Mouse (Mus musculus) liver, embryonic 12.5 days (tissue): Measurements from ENCODE around the gene Parp14. TPM values are rescaled to one million over a fixed set of nuclear protein-coding genes. Genes with fewer than 3 reads are reported as not detected.

Experiments used
- polyA plus RNA-seq: library from polyadenylated mRNA; unstranded; fragments of >200 nt; fragmentation: Nextera tagmentation; extraction: Ambion mirVana; gene quantifications from 2 replicates; pipeline ENCODE4 v1.2.1, GENCODE M21; 2016

The Parp14 gene
- polyA plus RNA-seq, 1 experiment from 2014 or later: 1.2 TPM

Other genes with a start within 250 kb of the Parp14 start
- gene Dirc2, start 102.2 kb downstream of the Parp14 start, polyA plus RNA-seq: 7.1 and 7.8 TPM in 2 replicates
- gene Hspbap1, start 101.2 kb downstream of the Parp14 start, polyA plus RNA-seq: 22.4 and 23.0 TPM in 2 replicates
- 5.7 and 5.8 TPM in 2 replicates for gene Parp9, start 66.9 kb upstream of the Parp14 start, polyA plus RNA-seq
- 3.4 and 3.5 TPM in 2 replicates for gene Dtx3l, start 67.6 kb upstream of the Parp14 start, polyA plus RNA-seq
- 52.6 and 53.9 TPM in 2 replicates for gene Kpna1, start 107.2 kb upstream of the Parp14 start, polyA plus RNA-seq
- 3.6 and 4.0 TPM in 2 replicates for gene Wdr5b, start 169.6 kb upstream of the Parp14 start, polyA plus RNA-seq
- gene Fam162a, start 200.1 kb upstream of the Parp14 start, polyA plus RNA-seq: 242 and 259 TPM in 2 replicates
- 73.2 and 79.9 TPM in 2 replicates for gene Ccdc58, start 200.1 kb upstream of the Parp14 start, polyA plus RNA-seq